Mouse (Mus musculus): ENCODE measurements around the gene Azin2. TPM values are rescaled to one million over a fixed set of nuclear protein-coding genes. Genes with fewer than 3 reads are reported as not detected.

Gene Azin2
- polyA plus RNA-seq, 1 experiment, result 46.0 TPM

DNA sequence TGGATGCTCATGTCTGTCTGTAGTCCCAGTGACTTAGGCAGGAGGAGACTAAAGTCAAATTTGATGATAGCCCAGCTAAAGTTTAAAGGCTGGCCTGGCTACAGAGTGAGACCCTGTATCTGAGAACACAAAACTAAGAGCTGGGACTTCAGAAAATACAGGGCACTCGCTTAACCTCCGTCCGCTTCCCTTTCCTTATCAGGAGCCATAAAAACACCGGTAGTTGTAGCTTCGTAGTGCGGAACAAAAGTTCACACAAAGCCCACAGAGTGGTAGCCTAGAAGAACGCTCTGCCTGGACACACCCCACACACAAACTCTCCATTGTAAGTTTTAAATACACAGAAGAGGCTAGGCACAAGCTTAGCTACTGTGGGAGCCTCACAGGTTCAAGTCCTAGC is 33.0 kb upstream of the Azin2 start:
- H3K4me1 ChIP-seq (ENCODE audit: control insufficient read depth, insufficient read depth, low read length), result peaks cover 4% of the 10 kb centered on the region
- H3K4me3 ChIP-seq (ENCODE audit: insufficient read depth, low read length), result no peak overlapping the region; the same call in 1 of the 2 replicates
- TF ChIP-seq POLR2A (IDR thresholded peaks at IDR 0.05; ENCODE audit: extremely low read depth, insufficient read depth, low read length) (no peak), CTCF (IDR thresholded peaks at IDR 0.05; ENCODE audit: extremely low read depth, insufficient read depth, low read length) (no peak)
- no peak overlapping the region for H3K27ac ChIP-seq (ENCODE audit: insufficient read depth, low read length)

DNA sequence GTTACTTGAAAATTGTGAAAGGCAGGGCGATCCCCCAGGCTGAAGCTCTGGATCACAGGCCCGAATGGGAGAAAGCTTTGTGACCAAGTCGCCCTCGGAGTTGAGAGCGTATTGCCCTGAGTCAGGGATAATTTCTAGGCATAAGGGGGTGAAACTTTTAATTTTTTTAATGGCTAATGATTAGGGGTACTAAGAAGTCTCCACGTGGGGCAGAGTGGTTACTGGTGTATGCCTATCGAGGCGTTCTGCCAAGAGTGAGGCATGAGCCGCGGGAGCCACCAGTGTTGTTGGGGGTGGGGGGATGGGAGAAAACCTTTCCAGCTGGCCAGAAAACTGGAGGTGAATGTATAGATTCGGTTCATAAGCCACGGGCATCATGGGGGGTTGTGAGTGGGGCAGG is 31.4 kb upstream of the Azin2 start:
- Histone ChIP-seq H3K4me3 (ENCODE audit: insufficient read depth, low read length) (peak overlapping the region; percentile 87), H3K4me1 (ENCODE audit: control insufficient read depth, insufficient read depth, low read length) (peaks cover 4% of the 10 kb centered on the region), H3K27ac (ENCODE audit: insufficient read depth, low read length) (no peak overlapping the region)
- TF ChIP-seq POLR2A (IDR thresholded peaks at IDR 0.05; ENCODE audit: extremely low read depth, insufficient read depth, low read length), result no peak
- TF ChIP-seq CTCF (IDR thresholded peaks at IDR 0.05; ENCODE audit: extremely low read depth, insufficient read depth, low read length), result no peak

DNA sequence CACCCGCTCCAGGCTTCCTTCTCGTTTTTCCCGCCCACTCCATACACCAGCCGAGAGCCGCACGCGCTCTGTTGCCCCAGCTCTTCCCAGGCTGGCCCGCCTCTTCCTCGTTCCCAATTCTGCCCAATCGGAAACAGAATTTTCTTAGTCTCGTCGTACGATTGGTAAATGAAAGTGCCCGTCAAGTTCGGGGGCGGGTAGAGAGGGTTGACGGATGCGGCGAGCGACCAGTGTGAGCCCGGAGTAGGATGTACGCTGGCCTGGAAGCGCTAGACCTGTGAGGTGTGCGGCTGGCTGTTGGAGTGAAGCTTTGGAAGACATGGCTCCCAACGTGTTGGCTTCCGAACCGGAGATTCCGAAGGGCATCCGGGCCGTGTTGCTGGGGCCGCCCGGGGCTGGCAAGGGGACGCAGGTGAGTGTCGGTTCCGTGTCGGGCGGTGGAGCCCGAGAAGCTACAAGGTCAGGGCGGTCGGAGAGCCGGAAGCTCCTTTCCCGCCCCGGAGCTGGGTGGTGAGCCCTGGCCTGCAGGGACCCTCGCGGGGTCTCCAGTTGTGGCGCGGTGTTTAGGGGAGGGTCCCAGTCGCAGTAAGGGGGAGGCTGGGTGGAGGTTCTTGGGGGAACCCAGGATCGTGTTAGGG is 30.9 kb upstream of the Azin2 start:
- H3K4me1 ChIP-seq (ENCODE audit: control insufficient read depth, insufficient read depth, low read length), result peaks cover 4% of the 10 kb centered on the region
- no peak overlapping the region for H3K27ac ChIP-seq (ENCODE audit: insufficient read depth, low read length)
- peak overlapping the region; percentile 87 for H3K4me3 ChIP-seq (ENCODE audit: insufficient read depth, low read length)
- TF ChIP-seq POLR2A (IDR thresholded peaks at IDR 0.05; ENCODE audit: extremely low read depth, insufficient read depth, low read length) (peak; percentile 93), CTCF (IDR thresholded peaks at IDR 0.05; ENCODE audit: extremely low read depth, insufficient read depth, low read length) (no peak)

DNA sequence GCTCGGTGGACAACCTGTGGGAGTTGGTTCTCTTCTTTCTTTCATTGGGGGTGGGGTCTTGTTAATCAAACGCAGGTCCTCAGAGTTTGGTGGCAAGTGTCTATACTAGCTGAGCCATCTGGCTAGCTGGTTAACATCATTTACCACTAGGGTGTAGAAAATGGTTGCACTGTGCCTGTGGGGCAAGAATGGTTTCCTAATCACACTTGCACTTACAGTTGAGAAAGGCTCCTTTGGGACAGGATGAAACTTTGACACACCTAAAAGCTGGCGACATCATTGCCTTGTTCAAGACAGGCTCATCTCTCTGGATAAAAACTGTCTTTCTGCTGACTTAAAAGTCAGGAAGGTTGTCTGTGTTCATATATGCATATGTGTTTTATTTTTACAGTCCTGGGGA is 29.9 kb upstream of the Azin2 start:
- Histone ChIP-seq H3K4me3 (ENCODE audit: insufficient read depth, low read length) (no peak overlapping the region), H3K4me1 (ENCODE audit: control insufficient read depth, insufficient read depth, low read length) (peaks cover 4% of the 10 kb centered on the region), H3K27ac (ENCODE audit: insufficient read depth, low read length) (no peak overlapping the region)
- TF ChIP-seq POLR2A (IDR thresholded peaks at IDR 0.05; ENCODE audit: extremely low read depth, insufficient read depth, low read length) (no peak), CTCF (IDR thresholded peaks at IDR 0.05; ENCODE audit: extremely low read depth, insufficient read depth, low read length) (no peak)

- TF ChIP-seq POLR2A (IDR thresholded peaks at IDR 0.05; ENCODE audit: extremely low read depth, insufficient read depth, low read length), result no peak
- no peak for TF ChIP-seq CTCF (IDR thresholded peaks at IDR 0.05; ENCODE audit: extremely low read depth, insufficient read depth, low read length)
- Histone ChIP-seq H3K4me3 (ENCODE audit: insufficient read depth, low read length) (no peak within 1 kb of the TSS; the same call in 1 of the 2 replicates), H3K27ac (ENCODE audit: insufficient read depth, low read length) (no peak within 1 kb of the TSS), H3K4me1 (ENCODE audit: control insufficient read depth, insufficient read depth, low read length) (peaks cover 4% of the 10 kb centered on the region)
These were observed 29.3 kb upstream of the Azin2 start, which contains the start of gene Ak2 for GRCm38 (mm10) chr4:128991500-128992008. TSS of gene Ak2 (plus strand) at chr4:128991958.

- Histone ChIP-seq H3K4me1 (ENCODE audit: control insufficient read depth, insufficient read depth, low read length) (peaks cover 2% of the 10 kb centered on the region), H3K4me3 (ENCODE audit: insufficient read depth, low read length) (no peak overlapping the region), H3K27ac (ENCODE audit: insufficient read depth, low read length) (no peak overlapping the region)
- TF ChIP-seq POLR2A (IDR thresholded peaks at IDR 0.05; ENCODE audit: extremely low read depth, insufficient read depth, low read length), result no peak
- TF ChIP-seq CTCF (IDR thresholded peaks at IDR 0.05; ENCODE audit: extremely low read depth, insufficient read depth, low read length), result no peak
These were observed 27.4 kb upstream of the Azin2 start for GRCm38 (mm10) chr4:128989678-128990077.

DNA sequence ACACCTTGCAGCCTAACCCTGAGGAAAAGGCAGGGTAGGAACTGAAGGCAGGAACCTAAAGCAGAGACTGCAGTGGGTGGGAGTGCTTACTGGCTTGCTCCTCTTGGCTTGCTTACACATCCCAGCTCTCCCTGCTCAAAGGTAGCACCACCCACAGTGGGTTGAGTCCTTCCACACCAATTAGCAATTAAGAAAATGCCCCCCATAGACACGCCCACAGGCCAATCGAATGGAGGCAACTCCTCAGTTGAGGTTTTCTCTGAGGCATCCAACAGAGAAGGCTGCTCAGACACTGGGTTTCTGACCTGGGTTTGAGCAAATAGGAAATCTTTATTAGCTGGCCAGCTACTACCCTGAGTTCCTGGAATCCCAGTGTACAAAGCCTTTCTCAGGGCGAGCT is 26.7 kb upstream of the Azin2 start:
- no peak for TF ChIP-seq POLR2A (IDR thresholded peaks at IDR 0.05; ENCODE audit: extremely low read depth, insufficient read depth, low read length)
- no peak for TF ChIP-seq CTCF (IDR thresholded peaks at IDR 0.05; ENCODE audit: extremely low read depth, insufficient read depth, low read length)
- Histone ChIP-seq H3K27ac (ENCODE audit: insufficient read depth, low read length) (no peak overlapping the region), H3K4me3 (ENCODE audit: insufficient read depth, low read length) (no peak overlapping the region), H3K4me1 (ENCODE audit: control insufficient read depth, insufficient read depth, low read length) (no peaks in the 10 kb centered on the region)

GRCm38 (mm10) chr4:128984600-128984999 is 22.4 kb upstream of the Azin2 start:
- no peak for TF ChIP-seq POLR2A (IDR thresholded peaks at IDR 0.05; ENCODE audit: extremely low read depth, insufficient read depth, low read length)
- TF ChIP-seq CTCF (IDR thresholded peaks at IDR 0.05; ENCODE audit: extremely low read depth, insufficient read depth, low read length), result no peak
- Histone ChIP-seq H3K4me1 (ENCODE audit: control insufficient read depth, insufficient read depth, low read length) (no peaks in the 10 kb centered on the region), H3K27ac (ENCODE audit: insufficient read depth, low read length) (no peak overlapping the region), H3K4me3 (ENCODE audit: insufficient read depth, low read length) (no peak overlapping the region)

DNA sequence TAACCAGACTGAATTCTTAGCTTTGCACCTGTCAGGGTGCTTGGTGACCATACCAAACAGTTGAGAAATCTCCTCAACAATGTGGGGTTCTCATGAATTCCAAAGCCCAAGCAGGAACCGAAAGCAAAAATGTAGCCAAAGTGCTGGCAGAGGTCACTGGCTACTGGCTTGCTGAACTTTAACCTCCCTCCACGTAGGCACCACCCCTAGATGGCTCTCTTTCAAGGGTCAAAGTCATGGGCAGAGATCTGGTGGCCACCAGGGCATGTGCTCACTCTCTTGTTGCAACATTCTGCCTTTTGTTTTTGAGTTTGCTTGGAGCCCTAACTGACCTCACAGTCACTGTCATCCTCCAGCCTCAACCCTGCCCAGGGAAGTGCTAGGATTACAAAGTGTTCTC is 21.4 kb upstream of the Azin2 start:
- H3K4me1 ChIP-seq (ENCODE audit: control insufficient read depth, insufficient read depth, low read length), result no peaks in the 10 kb centered on the region
- TF ChIP-seq POLR2A (IDR thresholded peaks at IDR 0.05; ENCODE audit: extremely low read depth, insufficient read depth, low read length) (no peak), CTCF (IDR thresholded peaks at IDR 0.05; ENCODE audit: extremely low read depth, insufficient read depth, low read length) (no peak)

GRCm38 (mm10) chr4:128983151-128983550 is 20.9 kb upstream of the Azin2 start:
- Histone ChIP-seq H3K4me1 (ENCODE audit: control insufficient read depth, insufficient read depth, low read length) (no peaks in the 10 kb centered on the region), H3K27ac (ENCODE audit: insufficient read depth, low read length) (no peak overlapping the region), H3K4me3 (ENCODE audit: insufficient read depth, low read length) (no peak overlapping the region)
- no peak for TF ChIP-seq POLR2A (IDR thresholded peaks at IDR 0.05; ENCODE audit: extremely low read depth, insufficient read depth, low read length)
- TF ChIP-seq CTCF (IDR thresholded peaks at IDR 0.05; ENCODE audit: extremely low read depth, insufficient read depth, low read length), result no peak

More for the DNA sequence above, 21.4 kb upstream of the Azin2 start:
- Histone ChIP-seq H3K4me3 (ENCODE audit: insufficient read depth, low read length) (no peak overlapping the region), H3K27ac (ENCODE audit: insufficient read depth, low read length) (no peak overlapping the region)

Measured in cortical plate, adult 2 months (tissue).